Mouse (Mus musculus) embryonic fibroblast, embryonic 13.5 days (primary cell): ENCODE measurements at regions not wholly inside any gene's neighbourhood (a gene's known extent, or its start where the extent isn't known, plus 50 kb on each side); places are given as distances from the start of the nearest gene placed in this dataset.

ENCODE experiments used
- H3K27ac ChIP-seq: 2 replicates; pipeline ENCODE4 v1.5.1; 2012; ENCODE audit warnings: low read length, control low read depth, inconsistent platforms; ENCODE audit not compliant: insufficient read depth
- H3K4me1 ChIP-seq: 2 replicates; pipeline ENCODE4 v1.6.1; 2011; ENCODE audit warnings: low read length; ENCODE audit not compliant: control insufficient read depth, insufficient read depth
- H3K4me3 ChIP-seq: 2 replicates; pipeline ENCODE4 v1.5.1; 2011; ENCODE audit warnings: mild to moderate bottlenecking, control low read depth, low read length; ENCODE audit not compliant: insufficient read depth
- CTCF ChIP-seq: IDR thresholded peaks from 2 replicates; pipeline ENCODE4 v1.5.1; 2011; ENCODE audit warnings: mild to moderate bottlenecking, control low read depth, low read length, moderate library complexity, borderline replicate concordance; ENCODE audit not compliant: insufficient read depth
- POLR2A ChIP-seq: IDR thresholded peaks from 2 replicates; pipeline ENCODE4 v1.6.1; 2011; ENCODE audit warnings: low read depth, mild to moderate bottlenecking, control low read depth, low read length, moderate library complexity

DNA sequence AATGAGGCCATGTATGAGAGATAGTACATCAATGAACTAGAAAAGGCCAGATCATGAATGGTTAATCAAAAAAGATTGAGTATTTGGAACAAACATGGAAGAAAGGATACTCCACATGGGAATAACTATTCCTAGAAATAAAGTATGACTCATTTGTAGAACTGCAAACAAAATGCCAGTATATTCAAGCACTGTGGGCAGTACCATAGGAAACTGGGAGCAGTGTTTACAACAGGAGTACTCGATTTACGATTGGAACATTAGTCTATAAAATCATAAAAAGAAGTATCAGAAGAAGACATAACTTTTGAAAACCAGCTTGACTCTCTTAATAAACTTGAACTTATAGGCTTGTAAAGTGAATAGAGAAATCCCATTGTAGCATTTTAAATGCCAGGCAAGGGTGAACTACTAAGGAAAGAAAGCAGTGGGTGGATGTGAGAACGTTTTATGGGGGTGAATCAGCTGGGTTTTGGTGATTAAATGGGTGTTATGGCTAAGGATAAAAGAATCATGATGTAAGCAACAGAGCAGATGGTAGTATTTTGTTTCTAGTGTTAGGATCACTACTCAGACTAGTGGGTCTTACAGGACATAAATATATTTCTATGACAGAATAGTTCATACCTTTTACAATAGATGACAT lies 347.6 kb downstream of the Slc6a15 start:
- TF ChIP-seq CTCF (no peak), POLR2A (no peak)
- Histone ChIP-seq H3K27ac (no peak overlapping the region), H3K4me1 (no peaks in the 10 kb centered on the region), H3K4me3 (no peak overlapping the region)

DNA sequence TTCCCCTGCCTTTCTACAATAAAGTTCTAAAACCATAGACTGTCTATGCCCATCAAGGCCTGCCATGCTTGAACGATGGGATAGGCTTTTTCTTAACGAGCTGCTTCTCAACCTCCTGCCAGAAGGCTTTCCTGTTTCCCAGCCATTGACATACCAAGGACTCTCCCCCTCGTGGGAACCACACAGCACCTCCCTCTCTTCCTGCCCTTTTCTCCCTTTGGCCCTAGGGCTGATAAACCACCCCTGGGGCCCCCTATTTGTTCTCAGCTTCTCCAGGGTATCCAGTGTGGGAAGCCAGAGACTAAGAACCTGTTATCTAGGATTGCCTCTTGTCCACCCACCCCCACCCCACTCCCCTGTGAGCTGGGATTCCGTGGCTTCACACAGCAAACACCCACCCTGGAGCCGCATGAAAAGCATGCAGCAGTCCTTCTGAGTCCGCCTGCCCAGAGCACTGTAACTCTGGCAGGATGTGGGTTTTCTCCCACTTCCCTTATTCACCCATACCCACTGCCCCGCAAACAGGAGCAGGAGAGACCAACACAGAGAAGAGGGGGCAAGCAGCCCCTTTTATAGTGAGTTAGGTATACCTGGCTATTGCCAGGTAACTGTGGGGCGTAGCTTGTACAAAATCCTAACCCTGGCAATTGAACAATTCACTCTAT lies 351.5 kb downstream of the Slc6a15 start:
- Histone ChIP-seq H3K4me1 (no peaks in the 10 kb centered on the region), H3K4me3 (no peak overlapping the region), H3K27ac (no peak overlapping the region)
- TF ChIP-seq POLR2A (no peak), CTCF (no peak)

DNA sequence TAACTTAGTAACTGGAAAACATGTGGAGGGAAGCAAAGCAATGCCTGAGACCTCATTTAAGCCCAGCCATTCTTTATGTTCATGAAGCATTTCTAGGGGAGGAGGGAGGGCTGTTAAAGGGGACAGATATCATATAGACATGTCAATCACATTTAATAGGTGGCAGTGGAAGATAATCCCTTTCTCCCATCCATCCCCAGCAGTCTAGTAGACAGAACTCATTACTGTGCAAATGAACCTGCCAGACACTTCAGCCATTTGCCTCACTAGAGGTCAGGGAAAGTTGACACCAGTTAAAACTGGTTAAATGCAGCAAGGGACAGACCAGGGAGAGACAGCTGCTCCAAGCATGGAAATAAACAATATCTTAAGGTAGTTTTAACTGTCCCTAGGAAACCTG lies 359.1 kb downstream of the Slc6a15 start:
- H3K4me1 ChIP-seq, result no peaks in the 10 kb centered on the region
- TF ChIP-seq CTCF (no peak), POLR2A (no peak)
- no peak overlapping the region for H3K4me3 ChIP-seq
- no peak overlapping the region for H3K27ac ChIP-seq

DNA sequence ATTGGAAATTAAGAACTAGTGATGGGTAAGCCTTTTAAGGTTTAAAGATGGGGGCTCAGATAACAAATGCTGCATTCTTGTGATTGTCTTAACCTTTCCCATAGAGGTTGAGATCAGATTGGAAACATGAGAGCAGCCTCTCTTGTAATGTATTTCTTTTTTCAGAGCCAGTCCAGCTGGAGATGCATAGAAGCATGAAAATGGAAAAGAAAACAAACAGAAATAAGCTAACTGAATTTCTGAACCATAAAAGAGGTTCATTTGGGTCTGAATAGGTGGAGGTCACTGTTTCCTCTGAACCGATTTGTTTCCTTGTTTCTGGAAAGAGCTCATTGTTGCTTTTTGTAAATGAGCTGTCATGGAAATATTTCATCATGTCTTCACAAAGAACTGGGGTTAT lies 363.9 kb downstream of the Slc6a15 start:
- Histone ChIP-seq H3K27ac (no peak overlapping the region), H3K4me1 (no peaks in the 10 kb centered on the region), H3K4me3 (no peak overlapping the region)
- TF ChIP-seq CTCF (no peak), POLR2A (no peak)

DNA sequence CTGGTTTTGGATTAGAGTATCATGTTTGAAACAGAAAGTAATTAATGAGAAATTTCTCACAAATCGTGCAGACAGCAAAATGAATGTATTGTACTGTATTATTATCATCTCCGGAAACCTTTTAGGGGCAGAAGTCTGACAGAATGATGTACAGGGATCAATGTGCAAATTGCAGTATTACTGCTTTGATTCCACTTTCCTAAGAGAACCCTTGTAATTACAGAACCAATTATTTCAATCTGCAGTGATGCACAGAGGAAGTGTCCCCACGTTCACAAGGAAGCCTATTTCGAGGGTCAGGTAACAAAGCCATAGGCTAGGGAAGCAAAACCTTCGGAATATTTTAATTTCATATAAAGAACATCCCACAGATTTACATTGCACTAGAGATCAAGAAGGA lies 364.4 kb downstream of the Slc6a15 start:
- no peak for TF ChIP-seq CTCF
- no peak for TF ChIP-seq POLR2A
- Histone ChIP-seq H3K4me1 (no peaks in the 10 kb centered on the region), H3K4me3 (no peak overlapping the region), H3K27ac (no peak overlapping the region)

DNA sequence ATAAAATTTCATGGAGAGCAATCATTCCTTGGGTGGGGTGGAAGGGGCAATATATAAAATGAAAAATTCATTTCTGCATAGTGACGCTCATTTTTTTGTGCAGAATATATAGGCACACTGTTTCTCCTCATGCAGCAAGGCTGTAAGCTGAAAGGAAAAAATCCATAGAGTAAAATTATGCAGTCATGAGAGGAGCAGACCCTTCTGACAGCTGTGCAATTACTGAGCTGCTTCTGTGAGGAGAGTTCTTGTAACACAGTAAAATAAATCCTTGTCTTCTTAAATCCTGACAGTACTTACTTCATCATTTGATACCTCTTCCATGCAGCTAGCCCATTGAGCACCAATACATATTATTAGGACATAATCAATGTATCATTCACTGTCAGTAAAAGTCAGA lies 362.7 kb upstream of the Gm21293 start:
- TF ChIP-seq CTCF, result no peak
- no peak for TF ChIP-seq POLR2A
- Histone ChIP-seq H3K4me3 (no peak overlapping the region), H3K27ac (no peak overlapping the region), H3K4me1 (no peaks in the 10 kb centered on the region)

DNA sequence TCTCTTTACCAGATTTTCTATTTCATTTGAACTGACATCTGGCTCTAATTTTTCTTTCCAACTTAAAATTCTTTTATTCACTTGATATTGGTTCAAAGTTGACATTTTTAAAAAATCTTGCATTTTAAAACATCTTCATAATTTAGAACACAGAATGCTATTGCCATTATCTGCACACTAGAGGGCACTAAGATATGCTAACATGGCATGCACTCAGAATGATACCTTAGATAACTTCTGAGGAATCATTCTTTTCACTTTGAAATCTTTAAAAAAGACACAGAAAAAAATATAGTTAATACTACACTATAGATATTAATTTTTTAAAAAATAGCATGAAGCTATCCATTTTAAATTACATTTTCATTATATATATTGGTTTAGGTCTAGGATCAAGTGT lies 357.9 kb upstream of the Gm21293 start:
- H3K4me1 ChIP-seq, result no peaks in the 10 kb centered on the region
- no peak overlapping the region for H3K27ac ChIP-seq
- no peak overlapping the region for H3K4me3 ChIP-seq
- TF ChIP-seq POLR2A, result no peak
- no peak for TF ChIP-seq CTCF

DNA sequence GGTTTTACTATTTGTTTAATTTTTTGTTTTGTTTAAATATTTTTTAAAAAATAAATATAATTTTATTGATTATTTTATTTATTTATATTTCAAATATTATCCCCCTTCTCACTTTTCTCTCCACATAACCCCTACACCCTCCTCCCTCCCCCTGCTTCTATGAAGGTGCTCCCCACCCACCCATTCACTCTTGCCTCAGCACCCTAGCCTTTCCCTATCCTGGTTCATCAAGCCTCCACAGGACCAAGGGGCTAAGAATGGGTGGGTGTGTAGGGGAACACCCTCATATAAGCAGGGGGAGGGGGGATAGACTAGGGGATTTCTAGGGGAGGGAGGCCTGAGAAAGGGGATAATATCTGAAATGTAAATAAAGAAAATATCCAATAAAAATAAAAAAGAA lies 313.7 kb upstream of the Gm21293 start:
- Histone ChIP-seq H3K27ac (no peak overlapping the region), H3K4me1 (no peaks in the 10 kb centered on the region), H3K4me3 (no peak overlapping the region)
- TF ChIP-seq CTCF, result no peak
- TF ChIP-seq POLR2A, result no peak

DNA sequence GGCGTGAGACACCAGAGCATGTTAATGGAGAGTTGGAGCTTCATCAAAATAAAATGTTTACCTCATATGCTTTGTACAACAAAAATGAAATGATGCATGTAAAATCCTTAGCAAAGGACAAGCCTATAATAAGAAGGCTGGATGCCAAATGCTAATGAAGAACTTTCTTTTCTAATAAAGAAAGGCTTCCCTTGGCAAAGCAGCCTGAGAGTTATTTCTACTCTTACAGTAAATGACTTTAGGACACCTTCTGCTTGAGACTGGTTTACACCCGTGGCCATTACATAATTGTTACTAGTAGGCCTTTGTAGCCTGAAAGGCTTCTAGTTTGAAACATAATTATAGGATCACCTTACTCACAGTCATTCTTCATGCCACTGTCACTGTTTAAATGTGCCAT lies 310.7 kb upstream of the Gm21293 start:
- H3K4me3 ChIP-seq, result no peak overlapping the region
- no peak overlapping the region for H3K27ac ChIP-seq
- H3K4me1 ChIP-seq, result no peaks in the 10 kb centered on the region
- no peak for TF ChIP-seq POLR2A
- TF ChIP-seq CTCF, result no peak

DNA sequence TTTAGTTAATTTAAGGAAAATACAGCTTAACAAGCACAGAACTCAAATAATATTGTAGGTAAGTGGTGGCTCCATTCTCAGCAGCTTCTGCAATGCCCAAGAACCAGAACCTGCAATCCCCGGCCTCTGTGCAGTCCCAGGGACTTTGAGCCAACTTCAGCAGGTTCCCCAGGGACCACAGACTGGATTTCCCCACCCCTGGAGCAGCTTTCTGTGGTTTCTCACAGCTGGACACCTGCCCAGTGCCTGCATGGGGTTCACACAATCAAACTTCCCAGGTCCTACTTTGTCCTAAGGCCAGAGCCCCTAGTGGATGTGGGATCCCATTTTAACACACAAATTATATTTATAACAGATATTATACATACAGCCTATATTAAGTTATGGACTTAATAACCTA lies 287.6 kb upstream of the Gm21293 start:
- no peaks in the 10 kb centered on the region for H3K4me1 ChIP-seq
- H3K27ac ChIP-seq, result no peak overlapping the region
- no peak for TF ChIP-seq POLR2A
- TF ChIP-seq CTCF, result no peak
- no peak overlapping the region for H3K4me3 ChIP-seq

DNA sequence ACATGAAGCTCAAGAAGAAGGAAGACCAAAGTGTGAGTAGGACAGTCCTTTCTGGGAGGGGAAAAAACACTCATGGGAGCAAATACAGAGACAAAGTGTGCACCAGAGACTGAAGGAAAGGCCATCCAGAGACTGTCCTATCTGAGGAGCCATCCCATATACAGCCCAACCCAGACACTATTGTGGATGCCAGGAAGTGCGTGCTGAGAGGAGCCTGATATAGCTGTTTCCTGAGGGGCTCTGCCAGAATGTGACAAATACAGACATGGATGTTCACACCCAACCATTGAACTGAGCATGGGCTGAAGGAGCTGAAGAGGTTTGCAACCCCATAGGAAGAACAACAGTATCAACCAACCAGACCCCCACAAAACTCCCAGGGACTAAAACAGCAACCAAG lies 281.9 kb upstream of the Gm21293 start:
- Histone ChIP-seq H3K4me3 (no peak overlapping the region), H3K27ac (no peak overlapping the region), H3K4me1 (no peaks in the 10 kb centered on the region)
- TF ChIP-seq CTCF, result no peak
- no peak for TF ChIP-seq POLR2A
